Mouse (Mus musculus) WW6 (cell line): ENCODE data around the gene Wiz.
A peak's percentile ranks its signal among the peaks of the same experiment; 100 is the strongest.

ENCODE experiments used
- DNase-seq: peaks from one replicate; pipeline ENCODE4 v3.0.0-alpha.2; 2013; ENCODE audit warnings: low read depth, low spot score

The Wiz gene

DNA sequence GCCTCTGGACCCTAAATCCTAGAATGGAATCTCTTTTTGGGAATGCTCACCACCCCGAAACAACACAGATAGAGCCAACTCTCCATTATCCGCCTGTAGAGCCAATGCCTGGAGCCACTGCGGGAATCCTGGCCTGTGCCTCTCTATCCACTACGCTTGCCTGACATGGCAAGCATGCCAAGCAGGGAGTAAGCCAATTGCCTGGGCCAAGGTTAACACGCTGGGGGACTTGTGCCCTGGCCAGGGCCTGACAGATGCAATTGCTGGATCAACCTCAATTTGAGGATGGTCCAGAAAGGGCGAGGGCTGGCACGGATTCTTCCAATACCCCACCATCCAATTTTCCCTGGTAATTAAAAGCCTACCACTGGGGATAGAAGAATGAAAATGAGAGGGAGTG, 6.7 kb downstream of the Wiz start:
- no peak for DNase-seq

DNA sequence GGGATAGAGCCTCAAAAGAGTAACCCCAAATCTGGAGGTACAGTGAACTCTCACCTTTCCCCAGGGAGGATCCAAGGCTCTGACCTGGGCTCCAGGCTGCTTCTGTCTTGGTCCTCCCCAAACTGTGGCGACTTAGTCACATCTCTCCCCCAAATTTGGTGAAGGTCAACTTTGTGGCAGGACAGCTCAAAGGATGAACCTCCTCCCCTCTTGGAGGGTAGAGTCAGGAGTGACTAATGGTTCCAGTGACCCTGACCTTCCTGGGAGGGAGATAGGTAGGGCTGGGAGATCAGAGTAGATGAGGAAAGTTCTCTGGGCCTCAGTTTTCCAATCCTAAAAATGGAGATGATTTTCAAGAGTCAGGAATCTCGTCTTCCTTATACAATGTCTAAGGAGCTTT, 10.5 kb downstream of the Wiz start:
- no peak for DNase-seq

DNA sequence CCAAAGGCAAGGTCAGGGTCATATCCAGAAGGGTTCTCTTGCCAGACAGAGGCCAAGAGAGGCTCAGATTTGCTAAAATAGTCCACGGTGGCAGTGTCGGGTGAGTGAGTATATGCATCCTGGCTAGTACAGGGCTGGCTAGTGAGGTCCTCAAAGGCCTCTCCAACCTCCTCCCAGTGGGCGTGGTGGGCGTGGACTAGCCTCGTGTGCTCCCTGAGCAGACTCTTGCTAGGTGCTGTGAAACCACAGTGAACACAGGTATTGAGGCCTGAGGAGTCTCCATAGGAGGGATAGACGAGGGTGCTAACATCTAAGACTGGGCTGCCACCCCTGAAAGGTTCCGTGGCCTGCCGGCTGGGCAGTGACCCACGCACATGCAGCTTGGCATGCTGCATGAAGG, 12.1 kb downstream of the Wiz start:
- DNase-seq = no peak

DNA sequence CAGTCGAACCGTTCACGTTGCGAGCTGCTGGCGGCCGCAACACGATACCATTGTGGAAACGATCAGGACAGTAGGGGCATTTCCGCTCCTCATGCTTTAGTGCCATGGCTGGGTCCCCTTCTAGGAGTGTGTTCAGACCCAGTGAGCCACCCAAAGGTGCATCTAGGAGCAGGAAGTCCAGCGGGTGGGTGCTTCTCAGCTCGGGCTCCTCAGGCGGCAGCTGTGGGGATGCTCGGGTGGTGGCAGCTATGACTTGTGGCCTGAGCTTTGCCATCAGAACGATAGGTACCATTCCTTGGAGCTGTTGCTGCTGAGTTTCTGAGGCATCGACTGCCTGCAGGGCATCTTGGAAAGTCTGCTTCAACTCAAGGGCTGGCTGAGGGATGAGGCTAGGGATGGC, 12.8 kb downstream of the Wiz start:
- no peak for DNase-seq

DNA sequence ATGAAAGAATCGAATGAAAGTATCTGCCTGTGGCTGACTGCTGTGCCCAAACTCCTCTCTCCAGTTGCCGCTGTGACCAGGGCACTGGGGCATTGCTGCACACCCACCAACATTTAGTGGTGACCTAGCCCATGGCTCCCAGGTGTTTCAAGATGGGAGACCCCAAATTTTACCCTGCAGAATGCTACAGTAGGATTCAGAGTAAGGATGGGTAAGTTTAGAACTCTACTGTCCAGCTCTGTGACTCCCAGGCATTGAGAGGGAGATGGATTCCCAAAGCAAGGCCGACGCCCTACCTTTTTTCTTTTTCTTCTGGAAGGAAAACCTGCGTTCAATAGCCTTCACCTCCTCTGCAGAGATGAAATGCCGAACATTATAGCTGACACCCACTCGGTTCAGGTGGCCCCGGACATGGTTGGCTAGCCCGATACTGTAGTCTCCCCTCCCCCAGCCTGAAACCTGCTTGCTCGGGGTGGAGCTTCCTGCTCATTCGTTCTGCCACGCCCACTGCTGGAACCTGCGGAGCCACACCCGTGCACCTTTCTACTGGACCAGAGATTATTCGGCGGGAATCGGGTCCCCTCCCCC, 20.2 kb downstream of the Wiz start:
- DNase-seq = no peak

DNA sequence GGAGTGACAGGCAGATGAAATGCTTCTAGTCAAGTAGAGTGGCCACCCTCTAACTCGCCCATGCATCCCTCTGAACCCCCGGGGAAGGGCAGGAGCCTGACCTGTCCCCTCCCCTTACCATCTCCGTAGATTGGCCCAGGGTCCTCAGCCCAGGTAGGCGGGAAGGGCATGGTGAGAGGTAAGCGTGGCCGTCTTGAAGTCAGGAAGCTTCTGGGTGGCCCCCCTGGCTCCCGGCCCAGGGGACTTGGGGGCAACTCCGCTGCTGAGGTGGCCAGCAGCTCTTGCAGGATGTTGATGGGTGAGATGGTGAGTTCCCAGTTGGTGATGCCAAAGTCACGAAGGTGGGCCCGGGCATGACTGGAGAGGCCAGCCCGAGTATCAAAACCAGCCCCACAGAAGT, 21.5 kb downstream of the Wiz start:
- DNase-seq = no peak

DNA sequence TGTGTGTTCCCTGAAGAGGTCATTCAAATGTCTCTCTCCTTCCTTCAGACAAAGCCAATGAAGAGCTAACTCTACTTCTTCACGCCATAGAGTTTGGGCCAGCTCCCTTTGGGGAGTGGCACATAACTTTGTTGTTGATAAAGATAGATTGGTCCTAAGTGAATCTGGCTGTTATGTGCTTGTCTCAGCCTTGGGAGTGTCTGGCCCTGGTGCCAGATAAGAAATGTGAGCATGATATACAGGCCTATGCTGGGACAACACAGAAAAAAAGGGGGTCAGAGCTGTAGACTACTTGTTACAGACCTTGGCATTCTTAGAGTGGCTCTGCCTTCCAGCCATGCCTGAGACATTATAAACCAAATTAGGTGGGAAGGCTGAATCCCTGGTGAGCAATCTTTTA, 23.9 kb downstream of the Wiz start:
- no peak for DNase-seq

DNA sequence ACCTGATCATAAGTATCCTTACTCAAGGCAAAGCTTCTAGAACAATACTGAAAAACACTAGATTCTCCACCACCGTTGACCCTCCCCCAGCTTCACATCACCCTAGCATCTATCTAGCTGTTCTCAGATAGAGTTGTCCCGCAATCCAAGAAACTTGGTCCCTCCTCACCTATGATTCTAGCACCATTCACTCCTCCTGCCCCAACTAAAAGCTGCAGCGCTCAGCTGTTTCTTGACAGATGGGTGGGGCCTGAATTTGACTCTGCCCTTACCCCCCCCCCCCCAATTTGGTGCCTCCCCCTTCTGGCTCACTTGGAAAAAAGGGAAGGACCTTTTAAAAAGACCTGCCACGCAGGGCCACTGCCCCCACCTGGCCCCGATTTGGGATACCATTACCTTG, 24.4 kb downstream of the Wiz start:
- no peak for DNase-seq

DNA sequence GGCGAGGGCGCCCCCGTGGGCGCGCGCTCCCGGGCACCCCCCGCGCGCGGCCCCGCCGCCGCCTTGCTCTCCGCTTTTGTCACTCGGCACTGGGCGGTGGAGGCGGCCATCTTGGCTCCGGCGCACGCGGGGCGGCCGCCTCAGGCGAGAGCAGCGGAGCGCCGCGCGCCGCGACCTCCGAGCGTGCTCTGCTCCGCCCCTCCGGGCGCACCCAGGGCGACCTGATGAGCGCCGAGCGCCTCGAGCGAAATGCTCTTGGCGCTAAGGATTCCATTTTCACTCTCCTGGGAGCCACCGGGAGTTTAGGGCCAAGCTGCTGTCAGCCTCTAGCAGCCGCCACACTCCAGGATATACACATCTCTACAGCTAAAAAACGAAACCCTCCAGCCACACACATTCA, 24.9 kb downstream of the Wiz start:
- DNase-seq = peak; percentile 83

DNA sequence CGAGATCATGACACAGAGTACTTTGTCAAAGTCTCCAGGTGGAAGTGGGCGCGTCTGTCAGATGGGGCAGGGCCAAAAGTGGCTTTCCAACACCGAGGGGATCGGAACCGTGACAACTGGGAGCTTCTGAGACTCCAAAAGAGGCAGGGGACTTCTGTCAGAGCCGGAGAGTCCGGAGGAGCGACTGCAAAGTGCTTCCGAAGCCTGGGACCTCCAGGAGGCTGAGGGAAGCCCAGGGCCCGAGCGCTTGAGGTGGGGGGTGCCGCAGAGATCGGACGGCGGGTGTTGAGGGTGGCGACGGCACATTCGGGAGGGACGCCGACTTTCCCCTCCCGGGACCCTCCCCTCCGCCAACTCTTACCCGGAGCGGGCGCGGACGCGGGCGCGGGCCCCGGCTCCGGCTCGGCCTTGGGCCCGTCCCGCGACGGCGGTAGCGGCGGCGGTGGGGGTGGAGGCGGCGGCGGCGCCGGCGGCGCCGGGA, 25.4 kb downstream of the Wiz start:
- DNase-seq = no peak

DNA sequence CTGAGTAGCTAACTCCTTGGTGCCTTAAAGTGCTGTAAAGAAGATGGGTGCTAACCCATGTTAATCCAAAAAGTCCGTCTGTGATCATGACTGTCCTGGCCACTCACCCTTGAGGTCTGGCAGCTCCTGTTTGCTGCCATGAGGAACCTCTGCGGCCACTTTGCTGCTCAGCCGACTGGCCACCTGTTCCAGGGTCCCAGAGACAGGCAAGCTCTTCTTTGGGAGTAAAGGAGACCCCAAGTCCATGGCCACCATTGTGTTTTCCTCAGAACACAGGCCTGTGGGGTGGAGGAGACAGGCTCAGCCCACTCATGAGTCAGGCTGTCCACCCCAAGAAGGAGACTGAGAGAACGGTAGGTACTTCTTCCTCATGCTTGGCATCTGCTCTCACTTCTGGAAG, 26.6 kb downstream of the Wiz start:
- no peak for DNase-seq

DNA sequence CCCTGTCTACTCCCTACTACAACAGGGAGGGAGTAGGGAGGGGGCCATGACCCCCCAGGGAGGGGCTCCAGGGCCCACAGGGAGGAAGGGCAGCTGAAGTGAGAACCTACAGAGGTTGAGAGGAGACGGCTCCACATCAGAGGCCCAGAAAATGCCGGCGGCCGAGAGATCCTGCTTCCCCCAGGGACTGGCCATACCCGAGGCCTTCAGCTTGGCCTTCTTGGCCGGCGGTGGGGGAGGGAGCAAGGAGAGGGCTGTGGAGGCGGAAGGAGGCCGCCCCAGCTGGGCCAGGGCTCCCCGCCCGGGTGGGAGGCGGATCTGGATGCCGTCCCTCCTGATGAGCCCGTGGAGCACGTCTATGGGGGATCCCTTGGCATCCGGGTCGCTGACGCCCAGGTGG, 29.3 kb downstream of the Wiz start:
- DNase-seq = no peak

DNA sequence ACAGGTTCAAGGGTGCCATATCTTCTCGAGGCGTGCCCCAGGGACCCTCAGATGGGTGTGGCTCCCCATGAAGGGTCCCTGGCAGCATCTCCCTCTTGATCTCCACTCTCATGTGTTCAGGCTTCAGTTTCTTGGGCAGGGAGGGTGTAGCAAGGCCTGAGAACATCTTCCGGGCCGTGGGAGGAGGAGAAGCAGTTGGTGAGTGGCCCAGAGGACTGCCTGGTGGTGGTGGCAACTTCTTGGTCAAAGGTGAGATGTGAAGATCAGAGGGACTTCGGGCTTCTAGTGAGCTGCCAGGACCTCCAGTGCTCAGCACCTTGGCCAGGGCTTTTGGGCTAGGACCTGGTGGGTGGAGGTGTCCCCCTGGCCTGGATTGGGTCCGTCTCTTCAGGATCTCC, 30.3 kb downstream of the Wiz start:
- no peak for DNase-seq

DNA sequence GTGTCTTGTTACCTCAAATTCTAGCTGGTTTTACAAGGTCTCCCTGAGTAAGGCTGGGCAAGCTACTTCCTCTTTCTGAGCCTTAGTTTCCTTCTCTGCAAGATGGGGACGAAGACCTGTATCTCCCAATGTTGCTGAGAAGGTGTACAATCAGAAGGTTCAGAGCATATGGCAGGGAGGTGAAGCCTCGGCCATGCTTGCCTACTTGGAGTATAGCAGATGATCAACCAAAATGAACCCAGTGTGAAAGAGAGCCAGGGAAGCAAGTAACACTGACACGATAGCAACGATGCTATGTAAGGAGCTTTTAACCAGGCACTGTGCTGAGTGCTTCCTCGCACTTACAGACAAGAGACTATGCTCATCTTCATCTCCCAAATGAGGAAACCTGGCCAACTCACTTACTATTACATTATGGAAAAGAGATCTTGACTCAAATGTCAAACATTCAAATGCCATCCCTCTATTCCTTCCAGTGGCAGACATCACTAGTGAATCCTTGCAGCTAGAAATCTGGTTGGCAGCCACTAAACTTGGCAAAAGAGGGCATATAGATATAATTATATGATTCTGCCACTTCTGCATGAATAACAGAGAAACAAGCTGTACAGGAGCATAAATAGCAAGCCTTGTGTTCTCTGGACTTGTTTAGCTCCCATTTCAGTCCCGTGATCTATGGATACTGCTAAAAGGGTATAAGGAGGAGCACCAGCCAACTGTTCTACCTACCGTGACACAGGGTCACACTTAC, 30.9 kb downstream of the Wiz start:
- DNase-seq = no peak

DNA sequence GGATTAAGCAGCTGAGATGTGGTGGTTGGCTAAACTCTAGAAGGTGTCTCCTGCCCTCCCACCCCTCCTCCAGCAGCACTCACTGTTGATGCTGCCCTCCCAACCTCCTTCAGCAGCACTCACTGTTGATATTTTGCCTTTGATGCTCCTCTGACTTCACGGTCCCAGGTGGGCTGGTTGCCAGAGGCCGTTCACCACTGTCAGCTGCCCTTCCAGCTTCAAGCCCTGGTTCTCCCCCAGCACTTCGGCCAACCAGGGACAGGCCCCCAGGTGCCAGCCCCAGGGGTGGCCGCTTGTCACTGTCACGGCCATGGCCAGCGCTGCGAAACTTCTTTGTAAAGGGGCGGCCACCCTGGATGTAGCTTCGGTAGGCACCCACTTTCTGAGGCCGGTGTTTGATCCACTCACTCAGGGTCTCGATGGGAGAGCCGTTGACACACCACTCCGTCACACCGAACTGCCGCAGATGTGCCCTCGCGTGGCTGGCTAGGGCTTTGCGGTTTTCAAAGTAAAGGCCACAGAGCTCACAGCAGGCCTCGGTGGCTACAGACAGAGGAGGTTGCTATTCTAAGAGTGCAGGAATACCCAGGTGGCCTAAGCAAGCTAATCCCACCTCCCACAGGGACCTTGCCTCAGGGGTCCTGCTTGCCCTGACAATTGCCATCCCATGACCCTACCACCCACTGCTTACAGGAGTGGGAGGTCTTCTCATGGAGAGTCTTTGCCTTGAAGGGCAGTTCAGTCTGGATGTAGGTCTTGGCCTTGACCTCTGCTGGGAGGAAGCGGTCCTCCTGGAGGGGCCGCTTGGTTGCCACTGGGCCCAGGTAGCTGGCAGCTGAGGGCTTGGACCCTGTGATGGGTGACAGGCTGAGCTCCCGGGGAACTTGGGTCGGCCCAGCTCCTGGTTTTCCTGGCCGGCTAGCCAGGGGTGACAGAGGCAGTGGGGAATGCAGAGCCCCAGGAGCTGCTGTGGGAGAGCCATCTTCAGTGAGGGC, 32.2 kb downstream of the Wiz start:
- no peak for DNase-seq

DNA sequence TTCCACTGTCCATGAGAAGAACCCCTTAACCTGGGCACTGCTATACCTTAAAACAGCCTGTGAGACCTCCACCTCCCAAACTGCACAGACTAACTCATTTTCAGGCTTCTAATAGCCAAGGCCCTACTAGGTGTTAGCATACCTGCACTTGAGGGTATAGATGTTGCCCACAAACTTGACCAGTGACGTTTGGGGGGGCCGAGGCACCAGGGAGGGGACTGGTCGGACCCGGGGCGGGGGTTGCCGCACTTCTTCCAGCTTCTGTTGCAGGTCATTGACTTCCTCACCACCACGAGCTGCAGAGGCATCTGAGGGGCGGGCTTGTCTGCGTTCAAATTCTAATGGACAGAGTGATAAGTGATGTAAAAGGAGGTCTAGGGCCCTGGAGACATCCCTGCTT, 33.0 kb downstream of the Wiz start:
- DNase-seq = no peak

DNA sequence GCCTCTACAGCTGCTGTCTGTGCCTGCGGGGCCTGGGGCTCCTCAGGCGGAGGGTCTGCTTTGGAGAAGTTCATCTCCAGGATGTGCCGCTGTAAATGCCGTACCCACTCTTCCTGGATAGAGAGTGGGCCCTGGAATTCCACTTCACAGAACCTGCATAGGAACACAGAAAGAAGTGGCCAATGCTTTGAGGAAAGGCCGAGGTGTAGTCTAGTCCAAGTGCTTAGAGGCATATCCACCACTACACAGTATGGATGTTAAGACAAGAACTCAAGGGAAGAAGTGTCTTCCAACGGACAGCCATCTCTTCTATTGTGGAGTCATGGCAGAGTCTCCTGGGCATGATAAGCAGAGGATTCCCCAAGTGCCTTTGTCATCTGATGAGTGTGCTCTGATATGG, 34.2 kb downstream of the Wiz start:
- DNase-seq = no peak

DNA sequence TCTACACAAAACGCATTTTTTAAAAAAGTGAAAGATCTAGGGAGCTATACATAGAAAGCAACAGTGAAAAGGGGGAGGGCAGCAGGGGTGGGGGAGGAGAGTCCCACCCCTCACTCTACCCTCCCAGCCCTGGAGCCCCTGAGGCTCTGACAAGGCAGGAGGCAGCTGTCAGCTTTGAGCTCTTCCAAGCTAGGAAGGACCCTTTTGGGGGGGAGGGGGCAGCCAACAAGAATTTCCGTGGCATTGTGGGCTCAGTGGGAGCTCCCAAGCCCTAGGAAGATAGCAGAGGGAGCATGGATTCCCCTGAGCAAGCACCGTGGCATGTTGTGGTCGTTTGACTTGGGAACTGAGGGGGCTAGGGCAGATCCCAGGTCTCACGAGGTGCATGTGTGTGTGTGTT, 35.0 kb downstream of the Wiz start:
- no peak for DNase-seq

DNA sequence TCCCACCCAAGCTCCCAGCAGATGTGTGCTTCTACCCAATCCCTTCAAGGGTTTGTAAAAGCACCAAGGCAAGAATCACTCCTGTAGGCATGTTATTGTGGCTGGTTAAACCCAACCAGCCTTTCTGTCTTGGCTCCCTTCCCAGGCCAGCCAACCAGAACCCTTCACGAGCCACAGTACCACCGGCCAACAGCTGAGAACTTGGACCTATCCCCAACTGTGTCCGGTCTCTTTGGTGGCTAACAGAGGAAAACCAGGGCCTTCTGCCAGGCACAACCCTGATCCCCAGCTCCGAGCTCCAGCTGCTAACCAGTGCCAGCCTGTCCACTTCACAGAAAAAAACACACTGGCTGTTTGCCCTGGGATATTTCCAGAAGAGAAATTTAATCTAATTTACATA, 35.5 kb downstream of the Wiz start:
- no peak for DNase-seq

DNA sequence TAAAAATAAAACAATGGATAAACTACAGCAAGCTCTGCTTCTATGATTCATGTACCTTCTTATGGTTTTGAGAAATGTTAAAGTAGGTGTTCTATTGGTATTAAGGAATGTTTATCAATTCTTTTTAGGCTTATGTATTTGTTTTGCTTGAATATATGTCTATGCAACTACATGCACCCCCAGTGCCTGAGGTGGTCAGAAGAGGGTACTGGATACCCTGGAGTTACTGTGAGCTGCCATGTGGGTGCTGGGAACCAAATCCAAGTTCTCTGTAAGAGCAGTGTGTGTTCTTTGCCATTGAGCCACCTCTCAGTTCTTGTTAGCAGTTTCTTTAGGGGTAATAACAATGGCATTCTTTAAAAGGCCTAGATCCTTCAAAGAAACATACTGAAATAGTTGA, 37.5 kb downstream of the Wiz start:
- no peak for DNase-seq

DNA sequence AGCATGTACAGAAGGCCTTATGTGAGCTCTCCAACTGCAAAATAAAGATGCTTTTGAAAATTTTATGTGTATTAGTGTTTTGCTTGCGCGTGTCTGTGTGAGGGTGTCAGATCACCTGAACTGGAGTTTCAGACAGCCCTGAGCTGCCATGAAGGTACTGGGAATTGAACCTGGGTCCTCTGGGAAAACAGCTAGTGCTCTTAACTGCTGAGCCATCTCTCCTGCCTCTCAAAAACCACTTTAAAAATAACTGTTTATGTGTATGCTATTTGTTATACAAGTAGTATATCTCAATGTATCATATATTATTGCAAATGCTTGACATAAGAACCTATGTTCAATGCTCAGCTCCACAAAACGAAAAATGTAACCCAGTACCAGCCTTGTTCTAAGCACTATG, 38.0 kb downstream of the Wiz start:
- DNase-seq = no peak

DNA sequence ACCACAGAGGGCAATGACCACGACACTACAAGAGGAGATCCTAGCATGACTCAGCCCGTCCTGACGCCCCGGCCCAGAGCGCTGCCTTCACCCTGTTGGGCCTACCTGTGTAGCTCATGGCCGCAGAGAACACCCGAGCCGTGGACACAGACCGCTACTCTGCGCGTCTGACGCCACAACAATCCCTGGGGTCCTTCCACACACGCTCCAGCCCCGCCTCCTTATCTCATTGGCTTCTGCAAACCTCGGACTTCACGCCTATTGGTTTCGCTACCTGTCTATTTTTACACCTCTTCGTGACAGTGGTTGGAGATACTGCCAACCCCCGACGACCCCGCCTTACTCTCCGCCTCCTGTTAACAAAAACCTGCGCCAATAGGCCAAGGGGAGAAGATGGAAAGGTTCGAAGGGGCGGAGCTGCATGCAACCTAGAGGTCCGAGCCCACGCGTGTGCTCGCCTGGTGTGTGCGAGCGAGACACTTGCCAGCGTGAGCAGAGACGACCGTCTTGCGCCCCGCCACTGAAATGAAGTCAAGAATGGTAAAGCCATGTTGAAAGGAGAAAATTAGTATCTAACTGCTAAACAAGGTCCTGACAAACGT, 38.8 kb downstream of the Wiz start, which contains the start of gene Akap8l:
Akap8l (minus strand) TSS at position 226 of the 602 bp plus-strand sequence.
- DNase-seq = peak; percentile 94
